In the genomic region with DNA sequence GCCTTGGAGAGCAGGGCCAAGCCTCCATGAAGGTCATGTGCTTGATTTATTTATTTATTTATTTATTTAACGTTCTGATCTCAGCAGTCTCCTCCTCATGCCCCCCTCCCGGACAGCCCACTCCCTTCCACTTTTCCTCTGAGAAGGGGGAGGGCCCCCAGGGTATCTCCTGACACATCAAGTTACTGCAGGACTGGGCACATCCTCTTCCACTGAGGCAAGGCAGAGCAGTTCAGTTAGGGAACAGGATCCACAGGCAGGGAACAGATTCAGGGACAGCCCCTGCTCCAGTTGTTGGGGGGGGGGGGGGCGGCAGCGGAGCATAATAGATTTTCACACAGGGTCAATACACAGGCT, we compare ENCODE assay signal across 8 mouse cellular contexts. TPM values are rescaled to one million over a fixed set of nuclear protein-coding genes. Genes with fewer than 3 reads are reported as not detected.
DNase-seq lines count a peak whose midpoint lies in the region; ATAC-seq lines count a peak whose summit lies in the region.

No protein-coding gene starts in this region.

- no peak overlapping the region for H3K4me3 ChIP-seq in kidney, embryonic 14.5 days (ENCODE audit: low read length)
- H3K4me3 ChIP-seq in embryonic facial prominence, embryonic 14.5 days (ENCODE audit: low read depth, low read length), result peak overlapping the region; percentile 36; the same call in 1 of the 2 replicates
- peak overlapping the region; percentile 20; the same call in 1 of the 2 replicates for H3K4me3 ChIP-seq in intestine, embryonic 14.5 days (ENCODE audit: low read depth, low read length)
- no peak overlapping the region for H3K4me3 ChIP-seq in midbrain, embryonic 14.5 days (replicated peaks; ENCODE audit: low read depth, low read length)

- H3K27ac ChIP-seq in kidney, embryonic 14.5 days (ENCODE audit: low read depth, low read length), result no peak overlapping the region
- no peak overlapping the region for H3K27ac ChIP-seq in embryonic facial prominence, embryonic 14.5 days (replicated peaks; ENCODE audit: low read depth, low read length)
- H3K27ac ChIP-seq in intestine, embryonic 14.5 days (ENCODE audit: low read depth), result no peak overlapping the region
- no peak overlapping the region for H3K27ac ChIP-seq in midbrain, embryonic 14.5 days (replicated peaks; ENCODE audit: low read depth, low read length)

- WGBS in kidney, embryonic 14.5 days, result 29% methylated on average over 2 of the region's 4 CpGs
- 60% methylated on average over 4 of the region's 4 CpGs for WGBS in embryonic facial prominence, embryonic 14.5 days
- WGBS in intestine, embryonic 14.5 days, result 66% methylated on average over 4 of the region's 4 CpGs
- WGBS in midbrain, embryonic 14.5 days, result 82% methylated on average over 4 of the region's 4 CpGs

- H3K36me3 ChIP-seq in kidney, embryonic 14.5 days (ENCODE audit: control insufficient read depth, insufficient read depth, low read length), result no peaks in the 10 kb centered on the region
- no peaks in the 10 kb centered on the region for H3K36me3 ChIP-seq in embryonic facial prominence, embryonic 14.5 days (ENCODE audit: control insufficient read depth, insufficient read depth, low read length)
- no peaks in the 10 kb centered on the region for H3K36me3 ChIP-seq in intestine, embryonic 14.5 days (ENCODE audit: control insufficient read depth, insufficient read depth, low read length)
- no peaks in the 10 kb centered on the region for H3K36me3 ChIP-seq in midbrain, embryonic 14.5 days (ENCODE audit: control insufficient read depth, insufficient read depth, low read length)

- peak; percentile 73 for ATAC-seq in kidney, embryonic 14.5 days (ENCODE audit: low FRiP score, low TSS enrichment)
- ATAC-seq in embryonic facial prominence, embryonic 14.5 days (ENCODE audit: low read depth), result peak; percentile 56
- peak; percentile 58 for ATAC-seq in intestine, embryonic 14.5 days (replicated peaks; ENCODE audit: low FRiP score, low TSS enrichment, low read depth)
- ATAC-seq in midbrain, embryonic 14.5 days (ENCODE audit: low FRiP score, low TSS enrichment), result peak; percentile 68

- H3K4me2 ChIP-seq in kidney, embryonic 14.5 days (replicated peaks; ENCODE audit: low read depth, low read length), result peak overlapping the region; percentile 37; the same call in 1 of the 2 replicates
- H3K4me2 ChIP-seq in embryonic facial prominence, embryonic 14.5 days (ENCODE audit: low read depth, low read length), result peak overlapping the region; percentile 57
- H3K4me2 ChIP-seq in intestine, embryonic 14.5 days (ENCODE audit: low read length), result peak overlapping the region; percentile 45; the same call in 1 of the 2 replicates
- H3K4me2 ChIP-seq in midbrain, embryonic 14.5 days (ENCODE audit: low read length), result peak overlapping the region; percentile 55

- peaks cover 5% of the 10 kb centered on the region; the same call in 1 of the 2 replicates for H3K4me1 ChIP-seq in kidney, embryonic 14.5 days (ENCODE audit: control insufficient read depth, insufficient read depth, low read length)
- H3K4me1 ChIP-seq in embryonic facial prominence, embryonic 14.5 days (ENCODE audit: control insufficient read depth, insufficient read depth, low read length), result no peaks in the 10 kb centered on the region
- H3K4me1 ChIP-seq in intestine, embryonic 14.5 days (replicated peaks; ENCODE audit: control insufficient read depth, insufficient read depth, low read length), result peaks cover 8% of the 10 kb centered on the region; the same call in 1 of the 2 replicates
- peaks cover 4% of the 10 kb centered on the region; the same call in 1 of the 2 replicates for H3K4me1 ChIP-seq in midbrain, embryonic 14.5 days (ENCODE audit: control insufficient read depth, insufficient read depth, low read length)

- no peak overlapping the region for H3K9ac ChIP-seq in kidney, embryonic 14.5 days (ENCODE audit: low read depth, low read length)
- H3K9ac ChIP-seq in embryonic facial prominence, embryonic 14.5 days (ENCODE audit: low read depth, low read length), result peak overlapping the region; percentile 62; the same call in 1 of the 2 replicates
- no peak overlapping the region for H3K9ac ChIP-seq in intestine, embryonic 14.5 days (ENCODE audit: low read length)
- no peak overlapping the region for H3K9ac ChIP-seq in midbrain, embryonic 14.5 days (replicated peaks; ENCODE audit: low read length)

- intact Hi-C loops in left cerebral cortex, postnatal 4 days (cut with DNase I), result no loop called here

- DNase-seq in kidney, adult 11 months, result no peak
- DNase-seq in embryonic facial prominence, embryonic 14.5 days (ENCODE audit: low spot score), result no peak
- no peak for DNase-seq in intestine, embryonic 14.5 days (ENCODE audit: low spot score)
- DNase-seq in midbrain, embryonic 14.5 days, result no peak
- DNase-seq in cerebellum, adult 18-20 months, result no peak
- DNase-seq in left cerebral cortex, postnatal 4 days, result no peak
- no peak for DNase-seq in thymus, postnatal 0 days (ENCODE audit: low spot score)

- H3K27me3 ChIP-seq in kidney, embryonic 14.5 days (ENCODE audit: control insufficient read depth, insufficient read depth, low read length), result no peaks in the 10 kb centered on the region
- no peaks in the 10 kb centered on the region for H3K27me3 ChIP-seq in embryonic facial prominence, embryonic 14.5 days (replicated peaks; ENCODE audit: control insufficient read depth, insufficient read depth, low read length)
- no peaks in the 10 kb centered on the region for H3K27me3 ChIP-seq in intestine, embryonic 14.5 days (replicated peaks; ENCODE audit: control insufficient read depth, insufficient read depth, low read length)
- H3K27me3 ChIP-seq in midbrain, embryonic 14.5 days (ENCODE audit: control insufficient read depth, insufficient read depth, low read length), result no peaks in the 10 kb centered on the region

- no peaks in the 10 kb centered on the region for H3K9me3 ChIP-seq in kidney, embryonic 14.5 days (ENCODE audit: control insufficient read depth, low read length)
- no peaks in the 10 kb centered on the region for H3K9me3 ChIP-seq in embryonic facial prominence, embryonic 14.5 days (ENCODE audit: control insufficient read depth, low read length)
- no peaks in the 10 kb centered on the region for H3K9me3 ChIP-seq in intestine, embryonic 14.5 days (ENCODE audit: control insufficient read depth, low read length)
- no peaks in the 10 kb centered on the region for H3K9me3 ChIP-seq in midbrain, embryonic 14.5 days (ENCODE audit: control insufficient read depth, low read length)

RNA-seq across cellular contexts. Expression of a gene that starts 40.8 kb away (rescaled TPM):
- 11.5 and 18.4 TPM in 2 replicates for polyA plus RNA-seq in kidney, embryonic 14.5 days (2014; fragmentation: Nextera tagmentation; extraction: Ambion mirVana)
- polyA plus RNA-seq in embryonic facial prominence, embryonic 14.5 days (2014; fragmentation: Nextera tagmentation; extraction: Ambion mirVana), result 13.7 and 14.4 TPM in 2 replicates
- 13.0 and 14.4 TPM in 2 replicates for polyA plus RNA-seq in intestine, embryonic 14.5 days (2014; fragmentation: Nextera tagmentation; extraction: Ambion mirVana)
- polyA plus RNA-seq in midbrain, embryonic 14.5 days (2014; fragmentation: Nextera tagmentation; extraction: Ambion mirVana), result 12.7 and 17.5 TPM in 2 replicates
- 10 to 100 TPM; 13.7 to 14.3 TPM for total RNA-seq in left cerebral cortex, postnatal 4 days (2021)
- 21.0 and 21.2 TPM in 2 replicates for polyA plus RNA-seq in thymus, postnatal 0 days (2015; fragmentation: Nextera tagmentation; extraction: Ambion mirVana)

Comparison
In these comparisons a context has a peak if more than half of its experiments do, and no peak if none do; other contexts are left out.
1. H3K4me3 ChIP-seq: peak in embryonic facial prominence, embryonic 14.5 days (single experiment) and intestine, embryonic 14.5 days (single experiment); none in kidney, embryonic 14.5 days (single experiment) and midbrain, embryonic 14.5 days (single experiment).
2. Peak in every context shown above with its lines, with median percentiles within 50 percentile points of each other: ATAC-seq and H3K4me2 ChIP-seq.